Mouse (Mus musculus): ENCODE data around the gene Med12l. TPM values are rescaled to one million over a fixed set of nuclear protein-coding genes. Genes with fewer than 3 reads are reported as not detected.

Gene Med12l
- total and polyA plus RNA-seq, 3 experiments = 0.93 to 2.0 (median 1.5) TPM

- no peak overlapping the region for H3K27ac ChIP-seq (ENCODE audit: insufficient read depth, low read depth)
- no peak overlapping the region for H3K9ac ChIP-seq (ENCODE audit: insufficient read depth, low read depth)
- H3K4me3 ChIP-seq (replicated peaks in 1 of 3; ENCODE audit: low read depth in 2 of 3, low read length in 2 of 3, poor library complexity in 1 of 3) = no peak overlapping the region
- no peak overlapping the region for H3K4me2 ChIP-seq (ENCODE audit: insufficient read depth, low read depth, poor library complexity, severe bottlenecking)
- no peaks in the 10 kb centered on the region for H3K4me1 ChIP-seq (ENCODE audit: control insufficient read depth in 1 of 2, insufficient read depth in 2 of 2)
- no peak for DNase-seq (ENCODE audit: extremely low read depth)
- dilution Hi-C loops (cut with MboI; ENCODE audit: extremely low pct_ligation_motif_present, extremely low pct_unique_long_range_greater_than_20kb, low sequenced_read_pairs) = no loop called here
- in situ Hi-C loops (cut with MboI; ENCODE audit: low pct_ligation_motif_present, low pct_unique_long_range_greater_than_20kb, low sequenced_read_pairs) = no loop called here
- TF ChIP-seq POLR2AphosphoS2 (IDR thresholded peaks at IDR 0.05; ENCODE audit: low read depth, low read length) = no peak
- no peak for TF ChIP-seq ZC3H11A (IDR thresholded peaks at IDR 0.05; ENCODE audit: low read depth, low read length)
- no peak for TF ChIP-seq PAX5 (IDR thresholded peaks at IDR 0.05; ENCODE audit: low read length)
- no peak for TF ChIP-seq CHD1 (IDR thresholded peaks at IDR 0.05; ENCODE audit: low read depth, low read length)
- no peak for TF ChIP-seq MAZ (IDR thresholded peaks at IDR 0.05; ENCODE audit: low read depth, low read length)
- no peaks in the 10 kb centered on the region for H3K27me3 ChIP-seq (replicated peaks)
- no peaks in the 10 kb centered on the region for H3K79me2 ChIP-seq (replicated peaks; ENCODE audit: control insufficient read depth, extremely low read depth, insufficient read depth, poor library complexity, severe bottlenecking)
- H3K9me3 ChIP-seq (replicated peaks; ENCODE audit: low read length) = no peaks in the 10 kb centered on the region
- no peaks in the 10 kb centered on the region for H3K36me3 ChIP-seq (replicated peaks in 1 of 2; ENCODE audit: control insufficient read depth in 1 of 2, insufficient read depth in 1 of 2, low read length in 1 of 2)
Observed at GRCm38 (mm10) chr3:59248031-59248430, 242.4 kb downstream of the Med12l start.

GRCm38 (mm10) chr3:59250454-59250853, 244.8 kb downstream of the Med12l start:
- H3K27ac ChIP-seq (ENCODE audit: insufficient read depth, low read depth) = no peak overlapping the region
- in situ Hi-C loops (cut with MboI; ENCODE audit: low pct_ligation_motif_present, low pct_unique_long_range_greater_than_20kb, low sequenced_read_pairs) (no loop called here), dilution Hi-C loops (cut with MboI; ENCODE audit: extremely low pct_ligation_motif_present, extremely low pct_unique_long_range_greater_than_20kb, low sequenced_read_pairs) (no loop called here)
- no peak overlapping the region for H3K4me3 ChIP-seq (replicated peaks in 1 of 3; ENCODE audit: low read depth in 2 of 3, low read length in 2 of 3, poor library complexity in 1 of 3)
- H3K27me3 ChIP-seq (replicated peaks) = no peaks in the 10 kb centered on the region
- no peaks in the 10 kb centered on the region for H3K79me2 ChIP-seq (replicated peaks; ENCODE audit: control insufficient read depth, extremely low read depth, insufficient read depth, poor library complexity, severe bottlenecking)
- no peak for DNase-seq (ENCODE audit: extremely low read depth)
- no peak overlapping the region for H3K9ac ChIP-seq (ENCODE audit: insufficient read depth, low read depth)
- no peak overlapping the region for H3K4me2 ChIP-seq (ENCODE audit: insufficient read depth, low read depth, poor library complexity, severe bottlenecking)
- H3K4me1 ChIP-seq (ENCODE audit: control insufficient read depth in 1 of 2, insufficient read depth in 2 of 2) = no peaks in the 10 kb centered on the region
- H3K36me3 ChIP-seq (replicated peaks in 1 of 2; ENCODE audit: control insufficient read depth in 1 of 2, insufficient read depth in 1 of 2, low read length in 1 of 2) = peaks cover 0 to 2% of the 10 kb centered on the region in 2 experiments
- TF ChIP-seq TBP (conservative IDR thresholded peaks at IDR 0.05; ENCODE audit: low read depth, low read length) = no peak
- no peak for TF ChIP-seq MEF2A (IDR thresholded peaks at IDR 0.05; ENCODE audit: borderline replicate concordance, low read depth, low read length)
- TF ChIP-seq USF1 (IDR thresholded peaks at IDR 0.05; ENCODE audit: low read depth, low read length) = no peak
- TF ChIP-seq JUN (IDR thresholded peaks at IDR 0.05; ENCODE audit: insufficient read depth, low read depth, low read length) = no peak
- TF ChIP-seq PAX5 (IDR thresholded peaks at IDR 0.05; ENCODE audit: low read length) = no peak
- no peak for TF ChIP-seq POLR2AphosphoS2 (IDR thresholded peaks at IDR 0.05; ENCODE audit: low read depth, low read length)
- TF ChIP-seq RAD21 (IDR thresholded peaks at IDR 0.05; ENCODE audit: low read depth, low read length) = no peak
- TF ChIP-seq NRF1 (IDR thresholded peaks at IDR 0.05; ENCODE audit: low read depth, low read length) = no peak
- TF ChIP-seq SMC3 (IDR thresholded peaks at IDR 0.05; ENCODE audit: low read depth, low read length) = no peak
- TF ChIP-seq MAX (IDR thresholded peaks at IDR 0.05; ENCODE audit: low read length) = no peak
- no peak for TF ChIP-seq IRF4 (IDR thresholded peaks at IDR 0.05; ENCODE audit: low read depth, low read length)
- TF ChIP-seq ETS1 (conservative IDR thresholded peaks at IDR 0.05; ENCODE audit: low read depth, low read length) = no peak
- no peak for TF ChIP-seq ZMIZ1 (IDR thresholded peaks at IDR 0.05; ENCODE audit: low read depth, low read length)
- TF ChIP-seq SIN3A (IDR thresholded peaks at IDR 0.05; ENCODE audit: low read length) = no peak
- H3K9me3 ChIP-seq (replicated peaks; ENCODE audit: low read length) = no peaks in the 10 kb centered on the region
